Mouse (Mus musculus) bone marrow macrophage, adult 2 months (primary cell): ENCODE measurements around the gene Cgnl1. TPM values are rescaled to one million over a fixed set of nuclear protein-coding genes. Genes with fewer than 3 reads are reported as not detected.

Experiments
- H3K27ac ChIP-seq: 2 replicates; pipeline ENCODE4 v1.5.1; 2012; ENCODE audit warnings: low read depth, low read length; ENCODE audit not compliant: insufficient read depth
- H3K4me1 ChIP-seq: 2 replicates; pipeline ENCODE4 v1.6.1; 2012; ENCODE audit warnings: low read length; ENCODE audit not compliant: control insufficient read depth, insufficient read depth
- H3K4me3 ChIP-seq: 2 replicates; pipeline ENCODE4 v1.5.1; 2012; ENCODE audit warnings: mild to moderate bottlenecking, low read length, moderate library complexity; ENCODE audit not compliant: insufficient read depth
- CTCF ChIP-seq: IDR thresholded peaks from 2 replicates; pipeline ENCODE4 v1.5.1; 2012; ENCODE audit warnings: low read depth, mild to moderate bottlenecking, low read length, moderate library complexity
- POLR2A ChIP-seq: IDR thresholded peaks from 2 replicates; pipeline ENCODE4 v1.6.1; 2012; ENCODE audit warnings: mild to moderate bottlenecking, low read depth, low read length, borderline replicate concordance
- polyA plus RNA-seq: library from polyadenylated mRNA; stranded (reverse); fragments of >200 nt; gene quantifications from 2 replicates; pipeline ENCODE4 v1.2.4, GENCODE M21; 2012; ENCODE audit not compliant: missing spikeins, insufficient read depth, insufficient read length

The Cgnl1 gene
- polyA plus RNA-seq, 1 experiment: 8.4 TPM

DNA sequence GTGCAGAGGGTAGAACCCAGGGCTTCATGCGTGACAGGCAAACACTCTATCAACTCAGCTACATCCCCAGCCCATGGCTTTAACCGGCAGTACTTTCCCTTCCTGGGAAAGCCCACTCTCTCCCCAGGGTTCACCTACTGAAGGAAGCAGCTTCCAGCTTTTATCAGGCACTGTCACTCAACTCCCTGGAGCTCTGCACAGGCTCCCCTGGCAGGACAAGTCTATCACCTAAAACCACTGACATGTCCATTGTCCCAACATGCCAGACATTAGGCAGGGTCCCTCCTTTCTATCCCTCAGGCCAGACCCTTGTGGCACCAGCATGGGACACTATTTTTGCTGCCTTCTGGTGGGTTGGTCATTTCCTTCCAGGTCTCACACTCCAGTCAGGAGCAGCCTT lies 37.8 kb downstream of the Cgnl1 start:
- H3K27ac ChIP-seq: no peak overlapping the region
- H3K4me3 ChIP-seq: no peak overlapping the region
- peaks cover 5% of the 10 kb centered on the region for H3K4me1 ChIP-seq
- no peak for TF ChIP-seq POLR2A
- TF ChIP-seq CTCF: no peak

GRCm38 (mm10) chr9:71728822-71729311 lies 42.5 kb downstream of the Cgnl1 start:
- Histone ChIP-seq H3K27ac (no peak overlapping the region), H3K4me1 (peaks cover 12% of the 10 kb centered on the region), H3K4me3 (no peak overlapping the region)
- TF ChIP-seq CTCF (no peak), POLR2A (no peak)

GRCm38 (mm10) chr9:71727233-71727632 lies 44.2 kb downstream of the Cgnl1 start:
- no peak overlapping the region for H3K27ac ChIP-seq
- H3K4me1 ChIP-seq: peaks cover 9% of the 10 kb centered on the region; the same call in 1 of the 2 replicates
- TF ChIP-seq CTCF: no peak
- no peak for TF ChIP-seq POLR2A
- H3K4me3 ChIP-seq: no peak overlapping the region

DNA sequence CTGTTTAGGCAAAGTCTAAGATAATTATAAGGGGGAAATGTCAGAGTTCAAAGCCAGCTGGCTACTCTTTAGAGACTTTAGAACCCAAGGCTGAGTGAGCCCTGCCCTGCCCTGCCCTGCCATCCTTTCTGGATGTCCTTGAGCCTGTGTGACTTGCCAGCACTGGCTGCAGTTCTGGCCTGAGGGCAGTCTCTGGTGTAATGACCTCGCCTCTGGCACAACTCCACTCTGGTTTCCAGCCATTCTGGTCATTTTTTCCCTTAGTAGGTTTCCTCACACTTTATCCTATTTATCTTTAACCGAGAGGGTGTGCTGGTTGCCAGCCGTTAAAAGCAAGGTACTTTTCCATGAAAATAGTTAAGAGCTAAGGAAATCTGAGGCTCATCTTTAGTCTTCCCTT lies 45.3 kb downstream of the Cgnl1 start:
- no peak for TF ChIP-seq CTCF
- TF ChIP-seq POLR2A: no peak
- Histone ChIP-seq H3K4me1 (peaks cover 10% of the 10 kb centered on the region; the same call in 1 of the 2 replicates), H3K4me3 (no peak overlapping the region), H3K27ac (no peak overlapping the region)

DNA sequence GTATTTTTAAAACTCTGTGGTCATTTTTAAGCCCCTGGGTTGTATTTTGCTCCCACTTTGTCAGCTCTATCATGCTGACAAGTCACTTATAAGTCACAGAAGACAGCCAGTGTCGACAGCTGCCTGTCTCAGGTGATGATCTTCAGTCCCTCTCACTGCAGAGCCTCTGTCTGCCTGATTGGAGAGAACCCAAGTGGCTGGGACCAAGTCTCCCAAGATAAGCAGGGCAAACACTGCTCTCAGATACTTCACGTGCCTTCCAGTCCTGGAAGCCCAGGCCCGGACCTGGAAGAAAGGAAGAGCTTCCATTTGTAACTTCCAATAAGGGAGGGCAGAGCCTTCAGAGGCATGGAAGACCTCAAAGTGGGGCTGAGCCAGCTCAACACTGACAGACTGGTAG lies 49.0 kb downstream of the Cgnl1 start:
- H3K4me1 ChIP-seq: peaks cover 10% of the 10 kb centered on the region; the same call in 1 of the 2 replicates
- TF ChIP-seq CTCF: no peak
- TF ChIP-seq POLR2A: no peak
- H3K4me3 ChIP-seq: no peak overlapping the region

GRCm38 (mm10) chr9:71716995-71717394 lies 54.4 kb downstream of the Cgnl1 start:
- no peaks in the 10 kb centered on the region for H3K4me1 ChIP-seq
- TF ChIP-seq POLR2A (no peak), CTCF (no peak)
- no peak overlapping the region for H3K27ac ChIP-seq
- H3K4me3 ChIP-seq: no peak overlapping the region

More for the DNA sequence above, 49.0 kb downstream of the Cgnl1 start:
- no peak overlapping the region for H3K27ac ChIP-seq

- H3K27ac ChIP-seq: no peak overlapping the region
- H3K4me3 ChIP-seq: no peak overlapping the region
- H3K4me1 ChIP-seq: peaks cover 8% of the 10 kb centered on the region; the same call in 1 of the 2 replicates
- TF ChIP-seq POLR2A (no peak), CTCF (no peak)
Observed at GRCm38 (mm10) chr9:71710776-71711175, 60.6 kb downstream of the Cgnl1 start.

GRCm38 (mm10) chr9:71709199-71709598 lies 62.2 kb downstream of the Cgnl1 start:
- H3K4me3 ChIP-seq: no peak overlapping the region
- TF ChIP-seq CTCF (no peak), POLR2A (no peak)

GRCm38 (mm10) chr9:71707989-71708388 lies 63.4 kb downstream of the Cgnl1 start:
- peaks cover 15% of the 10 kb centered on the region for H3K4me1 ChIP-seq
- no peak for TF ChIP-seq POLR2A
- TF ChIP-seq CTCF: no peak
- no peak overlapping the region for H3K27ac ChIP-seq
- H3K4me3 ChIP-seq: no peak overlapping the region

More at GRCm38 (mm10) chr9:71709199-71709598, 62.2 kb downstream of the Cgnl1 start:
- H3K4me1 ChIP-seq: peaks cover 15% of the 10 kb centered on the region
- no peak overlapping the region for H3K27ac ChIP-seq

- no peak overlapping the region for H3K27ac ChIP-seq
- TF ChIP-seq POLR2A (no peak), CTCF (no peak)
- H3K4me3 ChIP-seq: no peak overlapping the region
- H3K4me1 ChIP-seq: peaks cover 10% of the 10 kb centered on the region
Observed at GRCm38 (mm10) chr9:71704332-71705014, 66.9 kb downstream of the Cgnl1 start.

GRCm38 (mm10) chr9:71699087-71699486 lies 72.3 kb downstream of the Cgnl1 start:
- H3K27ac ChIP-seq: no peak overlapping the region
- H3K4me1 ChIP-seq: peaks cover 34% of the 10 kb centered on the region
- no peak for TF ChIP-seq CTCF
- TF ChIP-seq POLR2A: no peak
- no peak overlapping the region for H3K4me3 ChIP-seq
